ENCODE assay signal across 11 mouse cellular contexts in genomic region chr13:36582406-36583070, GRCm38 (mm10).
DNase-seq lines count a peak whose midpoint lies in the region; ATAC-seq and TF ChIP-seq lines count a peak whose summit lies in the region.
"Had no signal": no experiment of that assay in that cellular context is flagged by ENCODE, and none has a peak within 500 bp of the region (broad histone marks: within the 10 kb centered on the region; RNA-seq: fewer than 3 reads in every experiment).

No protein-coding gene starts in this region.

- H3K9me3 ChIP-seq in intestine, embryonic 14.5 days (ENCODE audit: control insufficient read depth, low read length): no peaks in the 10 kb centered on the region
- H3K9me3 ChIP-seq in intestine, postnatal 0 days (ENCODE audit: control insufficient read depth): no peaks in the 10 kb centered on the region
- H3K9me3 ChIP-seq in embryonic facial prominence, embryonic 12.5 days: no peaks in the 10 kb centered on the region
- peaks cover 2% of the 10 kb centered on the region for H3K9me3 ChIP-seq in hindbrain, embryonic 16.5 days (ENCODE audit: control insufficient read depth, low read length)
- H3K9me3 ChIP-seq in neural tube, embryonic 12.5 days: peaks cover 4% of the 10 kb centered on the region; the same call in 1 of the 2 replicates
- H3K9me3 ChIP-seq: intestine, embryonic 15.5 days had no signal

- no peak overlapping the region for H3K4me3 ChIP-seq in intestine, embryonic 14.5 days (ENCODE audit: low read depth, low read length)
- H3K4me3 ChIP-seq in intestine, postnatal 0 days (ENCODE audit: low read depth, low read length): no peak overlapping the region
- no peak overlapping the region for H3K4me3 ChIP-seq in embryonic facial prominence, embryonic 12.5 days
- H3K4me3 ChIP-seq in hindbrain, embryonic 16.5 days (ENCODE audit: low read length): no peak overlapping the region
- H3K4me3 ChIP-seq in neural tube, embryonic 12.5 days: no peak overlapping the region
- H3K4me3 ChIP-seq in lung, adult 2 months (replicated peaks; ENCODE audit: extremely low read depth, low read depth, low read length): no peak overlapping the region
- H3K4me3 ChIP-seq: intestine, embryonic 15.5 days had no signal

- no peak overlapping the region for H3K9ac ChIP-seq in intestine, embryonic 14.5 days (ENCODE audit: low read length)
- no peak overlapping the region for H3K9ac ChIP-seq in intestine, postnatal 0 days (ENCODE audit: low read depth, low read length)
- no peak overlapping the region for H3K9ac ChIP-seq in embryonic facial prominence, embryonic 12.5 days
- no peak overlapping the region for H3K9ac ChIP-seq in hindbrain, embryonic 16.5 days (ENCODE audit: low read depth, low read length)
- no peak overlapping the region for H3K9ac ChIP-seq in neural tube, embryonic 12.5 days
- H3K9ac ChIP-seq: intestine, embryonic 15.5 days had no signal

- ATAC-seq in intestine, embryonic 14.5 days (replicated peaks; ENCODE audit: low FRiP score, low TSS enrichment, low read depth): no peak
- no peak for ATAC-seq in intestine, postnatal 0 days
- no peak for ATAC-seq in embryonic facial prominence, embryonic 12.5 days (ENCODE audit: insufficient number of reproducible peaks, insufficient read depth, low FRiP score, low TSS enrichment)
- no peak for ATAC-seq in hindbrain, embryonic 16.5 days
- ATAC-seq in neural tube, embryonic 12.5 days (ENCODE audit: low FRiP score, low read depth): no peak
- ATAC-seq: intestine, embryonic 15.5 days had no signal

- no peaks in the 10 kb centered on the region for H3K36me3 ChIP-seq in intestine, embryonic 14.5 days (ENCODE audit: control insufficient read depth, insufficient read depth, low read length)
- H3K36me3 ChIP-seq in intestine, postnatal 0 days (ENCODE audit: control insufficient read depth, insufficient read depth): no peaks in the 10 kb centered on the region
- H3K36me3 ChIP-seq in embryonic facial prominence, embryonic 12.5 days: no peaks in the 10 kb centered on the region
- no peaks in the 10 kb centered on the region for H3K36me3 ChIP-seq in hindbrain, embryonic 16.5 days (ENCODE audit: control insufficient read depth, insufficient read depth, low read length)
- H3K36me3 ChIP-seq in neural tube, embryonic 12.5 days: no peaks in the 10 kb centered on the region
- H3K36me3 ChIP-seq: intestine, embryonic 15.5 days had no signal

- TF ChIP-seq CTCF in intestine, postnatal 0 days (IDR thresholded peaks at IDR 0.05; ENCODE audit: low read depth): no peak
- TF ChIP-seq CTCF in lung, adult 2 months (IDR thresholded peaks at IDR 0.05; ENCODE audit: insufficient read depth, low read length): no peak

- no peak overlapping the region for H3K27ac ChIP-seq in intestine, embryonic 14.5 days (ENCODE audit: low read depth)
- H3K27ac ChIP-seq in intestine, postnatal 0 days (ENCODE audit: low read depth, low read length): no peak overlapping the region
- no peak overlapping the region for H3K27ac ChIP-seq in embryonic facial prominence, embryonic 12.5 days
- H3K27ac ChIP-seq in hindbrain, embryonic 16.5 days (ENCODE audit: low read depth, low read length): peak overlapping the region; percentile 64; the same call in 1 of the 2 replicates
- no peak overlapping the region for H3K27ac ChIP-seq in neural tube, embryonic 12.5 days
- H3K27ac ChIP-seq: intestine, embryonic 15.5 days had no signal

- WGBS in intestine, embryonic 14.5 days: 23% methylated on average over 10 of the region's 10 CpGs
- WGBS in intestine, postnatal 0 days: 38% methylated on average over 10 of the region's 10 CpGs
- 6% methylated on average over 10 of the region's 10 CpGs for WGBS in embryonic facial prominence, embryonic 12.5 days
- WGBS in hindbrain, embryonic 16.5 days: 10% methylated on average over 10 of the region's 10 CpGs
- 10% methylated on average over 10 of the region's 10 CpGs for WGBS in neural tube, embryonic 12.5 days
- whole genome bisulfite sequencing in lung, adult 2 months: 38% methylated on average over 10 of the region's 10 CpGs

- TF ChIP-seq POLR2A in lung, adult 2 months (IDR thresholded peaks at IDR 0.05; ENCODE audit: borderline replicate concordance, extremely low read depth, low read depth, low read length): no peak

- no peak overlapping the region for H3K4me2 ChIP-seq in intestine, embryonic 14.5 days (ENCODE audit: low read length)
- H3K4me2 ChIP-seq in intestine, postnatal 0 days (replicated peaks; ENCODE audit: low read depth): no peak overlapping the region
- H3K4me2 ChIP-seq in embryonic facial prominence, embryonic 12.5 days (replicated peaks): peak overlapping the region; percentile 33
- peak overlapping the region; percentile 33 for H3K4me2 ChIP-seq in hindbrain, embryonic 16.5 days (ENCODE audit: low read length)
- H3K4me2 ChIP-seq in neural tube, embryonic 12.5 days (replicated peaks): peak overlapping the region; percentile 27
- H3K4me2 ChIP-seq: intestine, embryonic 15.5 days; liver, embryonic 11.5 days had no signal

- H3K4me1 ChIP-seq in intestine, embryonic 14.5 days (replicated peaks; ENCODE audit: control insufficient read depth, insufficient read depth, low read length): peaks cover 7% of the 10 kb centered on the region
- 0 out of 2 replicates have a peak, but pooled peaks cover 2% of the 10 kb centered on the region for H3K4me1 ChIP-seq in intestine, postnatal 0 days (replicated peaks; ENCODE audit: control insufficient read depth, insufficient read depth, low read length)
- peaks cover 21% of the 10 kb centered on the region for H3K4me1 ChIP-seq in embryonic facial prominence, embryonic 12.5 days
- peaks cover 31% of the 10 kb centered on the region for H3K4me1 ChIP-seq in hindbrain, embryonic 16.5 days (ENCODE audit: control insufficient read depth, insufficient read depth, low read depth, low read length)
- peaks cover 24% of the 10 kb centered on the region for H3K4me1 ChIP-seq in neural tube, embryonic 12.5 days
- H3K4me1 ChIP-seq in lung, adult 2 months (ENCODE audit: control insufficient read depth, insufficient read depth, low read length): no peaks in the 10 kb centered on the region
- H3K4me1 ChIP-seq: intestine, embryonic 15.5 days had no signal

- DNase-seq in intestine, embryonic 14.5 days (ENCODE audit: low spot score): peak; percentile 53
- DNase-seq in urinary bladder, postnatal 4 days (ENCODE audit: low spot score in 2 of 2): no peak
- DNase-seq in gastrocnemius, adult 8-10 months (ENCODE audit: low spot score in 2 of 2): no peak
- DNase-seq in lung, adult 2 months: no peak

- no peaks in the 10 kb centered on the region for H3K27me3 ChIP-seq in intestine, embryonic 14.5 days (replicated peaks; ENCODE audit: control insufficient read depth, insufficient read depth, low read length)
- 0 out of 2 replicates have a peak, but pooled peaks cover 4% of the 10 kb centered on the region for H3K27me3 ChIP-seq in intestine, postnatal 0 days (replicated peaks; ENCODE audit: control insufficient read depth, insufficient read depth, low read length)
- no peaks in the 10 kb centered on the region for H3K27me3 ChIP-seq in embryonic facial prominence, embryonic 12.5 days
- no peaks in the 10 kb centered on the region for H3K27me3 ChIP-seq in hindbrain, embryonic 16.5 days (replicated peaks; ENCODE audit: control insufficient read depth, insufficient read depth, low read length)
- H3K27me3 ChIP-seq in neural tube, embryonic 12.5 days (replicated peaks): no peaks in the 10 kb centered on the region
- H3K27me3 ChIP-seq: CH12.LX; intestine, embryonic 15.5 days had no signal

Comparison
In these comparisons a context has a peak if more than half of its experiments do, and no peak if none do; other contexts are left out.
1. H3K4me2 ChIP-seq: peak in embryonic facial prominence, embryonic 12.5 days (single experiment), hindbrain, embryonic 16.5 days (single experiment) and neural tube, embryonic 12.5 days (single experiment); none in intestine, embryonic 14.5 days (single experiment) and intestine, postnatal 0 days (single experiment).